Mouse (Mus musculus): Measurements from ENCODE around the gene Ap4e1.

The Ap4e1 gene

GRCm38 (mm10) chr2:127008469-127008998 is at the start of gene Ap4e1:
TSS of gene Ap4e1 (plus strand) at chr2:127008717.
- DNase-seq (ENCODE audit: low spot score) = peak; percentile 91

GRCm38 (mm10) chr2:126961696-126962095 is 46.8 kb upstream of the Ap4e1 start:
- no peak for DNase-seq (ENCODE audit: low spot score)

- DNase-seq (ENCODE audit: low spot score) = no peak
These were observed 31.1 kb upstream of the Ap4e1 start for GRCm38 (mm10) chr2:126977428-126977827.

GRCm38 (mm10) chr2:126983221-126983620 is 25.3 kb upstream of the Ap4e1 start:
- no peak for DNase-seq (ENCODE audit: low spot score)

GRCm38 (mm10) chr2:126989919-126990318 is 18.6 kb upstream of the Ap4e1 start:
- no peak for DNase-seq (ENCODE audit: low spot score)

GRCm38 (mm10) chr2:126992742-126993141 is 15.8 kb upstream of the Ap4e1 start:
- DNase-seq (ENCODE audit: low spot score) = no peak

- DNase-seq (ENCODE audit: low spot score) = no peak
These were observed 13.9 kb upstream of the Ap4e1 start for GRCm38 (mm10) chr2:126994384-126995166.

- DNase-seq (ENCODE audit: low spot score) = peak; percentile 31
These were observed 11.8 kb upstream of the Ap4e1 start for GRCm38 (mm10) chr2:126996737-126997136.

- no peak for DNase-seq (ENCODE audit: low spot score)
These were observed 10.3 kb upstream of the Ap4e1 start for GRCm38 (mm10) chr2:126998219-126998618.

- DNase-seq (ENCODE audit: low spot score) = no peak
These were observed 7.9 kb upstream of the Ap4e1 start for GRCm38 (mm10) chr2:127000406-127001324.

GRCm38 (mm10) chr2:127004046-127004445 is 4.5 kb upstream of the Ap4e1 start:
- no peak for DNase-seq (ENCODE audit: low spot score)

GRCm38 (mm10) chr2:127006634-127007370 is 1.7 kb upstream of the Ap4e1 start:
- peak; percentile 24 for DNase-seq (ENCODE audit: low spot score)

- DNase-seq (ENCODE audit: low spot score) = no peak
These were observed 1.0 kb upstream of the Ap4e1 start for GRCm38 (mm10) chr2:127007509-127007908.

- DNase-seq (ENCODE audit: low spot score) = no peak
These were observed 26.6 kb downstream of the Ap4e1 start for GRCm38 (mm10) chr2:127035006-127035605.

- no peak for DNase-seq (ENCODE audit: low spot score)
These were observed 28.8 kb downstream of the Ap4e1 start for GRCm38 (mm10) chr2:127037299-127037698.

GRCm38 (mm10) chr2:127061471-127061870 is 53.0 kb downstream of the Ap4e1 start:
- DNase-seq (ENCODE audit: low spot score) = no peak

GRCm38 (mm10) chr2:127068806-127069205 is 60.3 kb downstream of the Ap4e1 start:
- DNase-seq (ENCODE audit: low spot score) = no peak

GRCm38 (mm10) chr2:127069781-127070434 is 61.4 kb downstream of the Ap4e1 start:
- no peak for DNase-seq (ENCODE audit: low spot score)

GRCm38 (mm10) chr2:127070435-127070841 is 61.9 kb downstream of the Ap4e1 start, which contains the start of gene Blvra:
TSS of gene Blvra (plus strand) at chr2:127070665.
- peak; percentile 94 for DNase-seq (ENCODE audit: low spot score)

GRCm38 (mm10) chr2:127070879-127071278 is 62.4 kb downstream of the Ap4e1 start:
- DNase-seq (ENCODE audit: low spot score) = no peak

- DNase-seq (ENCODE audit: low spot score) = no peak
These were observed 65.6 kb downstream of the Ap4e1 start for GRCm38 (mm10) chr2:127074116-127074515.
